In the genomic region with DNA sequence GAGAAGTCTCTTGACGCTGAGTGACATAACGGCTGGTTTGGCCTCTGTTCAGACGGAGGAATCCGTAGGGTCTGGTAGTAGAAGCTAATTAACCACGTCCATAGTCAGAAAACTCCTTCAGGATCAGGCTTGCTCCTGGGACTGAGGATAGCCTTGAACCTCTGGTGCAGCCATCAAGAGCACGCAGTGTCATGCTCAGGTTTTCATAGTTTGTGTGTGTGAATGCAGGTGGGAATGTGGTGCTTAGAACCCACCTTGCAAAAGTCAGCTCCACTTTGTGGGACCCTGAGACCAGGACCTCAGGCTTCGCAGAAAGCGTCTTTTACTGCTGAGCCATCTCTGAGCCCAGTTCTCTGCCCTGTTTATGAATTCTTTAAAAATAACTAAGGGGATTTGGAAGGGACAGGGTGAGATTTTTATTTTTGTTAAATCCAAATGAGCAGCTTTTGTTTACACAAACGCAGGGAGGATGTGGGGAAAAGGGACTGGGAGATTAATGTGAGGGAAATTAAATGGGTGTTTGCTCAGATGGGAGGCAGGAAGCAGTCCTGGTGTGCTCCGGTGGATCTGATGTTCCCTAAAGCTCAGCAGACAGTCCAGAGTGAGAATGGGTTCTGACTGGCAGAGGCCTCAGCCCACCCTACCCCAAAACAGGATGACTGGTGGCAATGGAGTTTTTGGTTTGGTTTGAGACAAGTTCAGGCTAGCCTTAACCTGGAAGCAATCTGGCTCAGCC, we compare ENCODE assay signal across 8 mouse cellular contexts. TPM values are rescaled to one million over a fixed set of nuclear protein-coding genes. Genes with fewer than 3 reads are reported as not detected.
DNase-seq lines count a peak whose midpoint lies in the region; ATAC-seq and TF ChIP-seq lines count a peak whose summit lies in the region.

No protein-coding gene starts in this region.

- H3K9me3 ChIP-seq in midbrain, postnatal 0 days (ENCODE audit: low read length) = no peaks in the 10 kb centered on the region
- no peaks in the 10 kb centered on the region for H3K9me3 ChIP-seq in midbrain, embryonic 15.5 days
- no peaks in the 10 kb centered on the region for H3K9me3 ChIP-seq in kidney, embryonic 16.5 days (ENCODE audit: low read length)
- H3K9me3 ChIP-seq in stomach, embryonic 14.5 days (ENCODE audit: control insufficient read depth, low read depth, low read length) = no peaks in the 10 kb centered on the region
- H3K9me3 ChIP-seq in forebrain, embryonic 16.5 days (ENCODE audit: control insufficient read depth, low read length) = no peaks in the 10 kb centered on the region

- H3K4me3 ChIP-seq in midbrain, postnatal 0 days (ENCODE audit: low read depth, low read length) = no peak overlapping the region
- no peak overlapping the region for H3K4me3 ChIP-seq in midbrain, embryonic 15.5 days
- peak overlapping the region; percentile 93 for H3K4me3 ChIP-seq in kidney, embryonic 16.5 days (ENCODE audit: low read length)
- H3K4me3 ChIP-seq in stomach, embryonic 14.5 days (ENCODE audit: low read depth, low read length) = no peak overlapping the region
- no peak overlapping the region for H3K4me3 ChIP-seq in forebrain, embryonic 16.5 days (replicated peaks; ENCODE audit: low read length)

- TF ChIP-seq CTCF in midbrain, postnatal 0 days (IDR thresholded peaks at IDR 0.05) = no peak

- no peaks in the 10 kb centered on the region for H3K27me3 ChIP-seq in midbrain, postnatal 0 days (ENCODE audit: insufficient read depth, low read length)
- no peaks in the 10 kb centered on the region for H3K27me3 ChIP-seq in midbrain, embryonic 15.5 days (replicated peaks)
- H3K27me3 ChIP-seq in kidney, embryonic 16.5 days (ENCODE audit: insufficient read depth, low read length) = no peaks in the 10 kb centered on the region
- H3K27me3 ChIP-seq in stomach, embryonic 14.5 days (ENCODE audit: control insufficient read depth, insufficient read depth, low read length) = no peaks in the 10 kb centered on the region
- H3K27me3 ChIP-seq in forebrain, embryonic 16.5 days (replicated peaks; ENCODE audit: control insufficient read depth, insufficient read depth, low read length) = no peaks in the 10 kb centered on the region

- H3K27ac ChIP-seq in midbrain, postnatal 0 days (ENCODE audit: low read depth, low read length) = no peak overlapping the region
- H3K27ac ChIP-seq in midbrain, embryonic 15.5 days = no peak overlapping the region
- peak overlapping the region; percentile 84 for H3K27ac ChIP-seq in kidney, embryonic 16.5 days (ENCODE audit: low read length)
- H3K27ac ChIP-seq in stomach, embryonic 14.5 days (ENCODE audit: low read length) = peak overlapping the region; percentile 68
- no peak overlapping the region; the same call in 1 of the 2 replicates for H3K27ac ChIP-seq in forebrain, embryonic 16.5 days (ENCODE audit: low read length)

- H3K36me3 ChIP-seq in midbrain, postnatal 0 days (ENCODE audit: insufficient read depth, low read length) = peaks cover 17% of the 10 kb centered on the region
- H3K36me3 ChIP-seq in midbrain, embryonic 15.5 days (replicated peaks) = no peaks in the 10 kb centered on the region
- H3K36me3 ChIP-seq in kidney, embryonic 16.5 days (ENCODE audit: insufficient read depth, low read length) = peaks cover 20% of the 10 kb centered on the region
- peaks cover 23% of the 10 kb centered on the region for H3K36me3 ChIP-seq in stomach, embryonic 14.5 days (ENCODE audit: control insufficient read depth, insufficient read depth, low read length)
- peaks cover 12% of the 10 kb centered on the region for H3K36me3 ChIP-seq in forebrain, embryonic 16.5 days (ENCODE audit: control insufficient read depth, insufficient read depth)

- WGBS in midbrain, postnatal 0 days = 57% methylated on average over 10 of the region's 10 CpGs
- 56% methylated on average over 10 of the region's 10 CpGs for WGBS in midbrain, embryonic 15.5 days
- 31% methylated on average over 10 of the region's 10 CpGs for WGBS in kidney, embryonic 16.5 days
- WGBS in stomach, embryonic 14.5 days = 36% methylated on average over 10 of the region's 10 CpGs
- 56% methylated on average over 10 of the region's 10 CpGs for WGBS in forebrain, embryonic 16.5 days

- no peak for DNase-seq in midbrain, postnatal 0 days (ENCODE audit: low spot score)
- DNase-seq in gastrocnemius, postnatal 25 days = peak; percentile 55
- no peak for DNase-seq in layer of hippocampus, adult 9-11 months

- no peak overlapping the region for H3K9ac ChIP-seq in midbrain, postnatal 0 days (replicated peaks; ENCODE audit: low read length, poor library complexity, severe bottlenecking)
- H3K9ac ChIP-seq in midbrain, embryonic 15.5 days = no peak overlapping the region
- H3K9ac ChIP-seq in kidney, embryonic 16.5 days (replicated peaks; ENCODE audit: low read length) = peak overlapping the region; percentile 56
- H3K9ac ChIP-seq in stomach, embryonic 14.5 days (replicated peaks; ENCODE audit: low read depth, low read length) = no peak overlapping the region
- no peak overlapping the region for H3K9ac ChIP-seq in forebrain, embryonic 16.5 days (replicated peaks; ENCODE audit: low read depth, low read length)

- 0 out of 2 replicates have a peak overlapping the region, but pooled peaks have one; percentile 9 for H3K4me2 ChIP-seq in midbrain, postnatal 0 days (ENCODE audit: low read depth, low read length, poor library complexity, severe bottlenecking)
- H3K4me2 ChIP-seq in midbrain, embryonic 15.5 days = no peak overlapping the region
- H3K4me2 ChIP-seq in kidney, embryonic 16.5 days (replicated peaks; ENCODE audit: low read depth, low read length) = peak overlapping the region; percentile 73
- peak overlapping the region; percentile 56 for H3K4me2 ChIP-seq in stomach, embryonic 14.5 days (replicated peaks; ENCODE audit: low read depth, low read length)
- H3K4me2 ChIP-seq in forebrain, embryonic 16.5 days (ENCODE audit: low read length) = no peak overlapping the region

- ATAC-seq in midbrain, postnatal 0 days (ENCODE audit: low FRiP score) = no peak
- ATAC-seq in midbrain, embryonic 15.5 days (replicated peaks) = no peak
- no peak for ATAC-seq in kidney, embryonic 16.5 days (ENCODE audit: low FRiP score, low TSS enrichment)
- no peak for ATAC-seq in stomach, embryonic 14.5 days (ENCODE audit: insufficient number of reproducible peaks, insufficient read depth, low FRiP score, low read depth)
- ATAC-seq in erythroid progenitor cell, adult 5-6 weeks (replicated peaks; ENCODE audit: low FRiP score, poor library complexity, severe bottlenecking) = no peak
- no peak for ATAC-seq in forebrain, embryonic 16.5 days

- H3K4me1 ChIP-seq in midbrain, postnatal 0 days (ENCODE audit: insufficient read depth, low read length) = peaks cover 12% of the 10 kb centered on the region; the same call in 1 of the 2 replicates
- H3K4me1 ChIP-seq in midbrain, embryonic 15.5 days = peaks cover 35% of the 10 kb centered on the region
- peaks cover 47% of the 10 kb centered on the region for H3K4me1 ChIP-seq in kidney, embryonic 16.5 days (ENCODE audit: insufficient read depth, low read length)
- H3K4me1 ChIP-seq in stomach, embryonic 14.5 days (ENCODE audit: control insufficient read depth, insufficient read depth, low read length) = peaks cover 40% of the 10 kb centered on the region
- peaks cover 30% of the 10 kb centered on the region for H3K4me1 ChIP-seq in forebrain, embryonic 16.5 days (replicated peaks; ENCODE audit: control insufficient read depth, insufficient read depth, low read length)

RNA-seq across cellular contexts. Expression of a gene that starts 4.4 kb away (rescaled TPM):
- total RNA-seq in midbrain, postnatal 0 days (2014; rRNA removed) = 145 and 222 TPM in 2 replicates
- 108 and 116 TPM in 2 replicates for polyA plus RNA-seq in midbrain, postnatal 0 days (2015; fragmentation: Nextera tagmentation; extraction: Ambion mirVana)
- 52.0 TPM in 2 replicates for polyA plus RNA-seq in midbrain, embryonic 15.5 days (2015; fragmentation: Nextera tagmentation; extraction: Ambion mirVana)
- total RNA-seq in gastrocnemius, postnatal 25 days (2021) = 100 to 1,000 TPM; 343 to 504 TPM
- polyA plus RNA-seq in kidney, embryonic 16.5 days (2015; fragmentation: Nextera tagmentation; extraction: Ambion mirVana) = 191 and 197 TPM in 2 replicates
- 155 and 168 TPM in 2 replicates for polyA plus RNA-seq in stomach, embryonic 14.5 days (2014; fragmentation: Nextera tagmentation; extraction: Ambion mirVana)
- 99.5 and 157 TPM in 2 replicates for total RNA-seq in erythroid progenitor cell, adult 5-6 weeks (2015; ENCODE audit: low replicate concordance)
- 59.8 and 70.0 TPM in 2 replicates for total RNA-seq in erythroid progenitor cell, adult 5-6 weeks (2017; ENCODE audit: low replicate concordance)
- polyA plus RNA-seq in forebrain, embryonic 16.5 days (2015; fragmentation: Nextera tagmentation; extraction: Ambion mirVana) = 63.4 and 75.9 TPM in 2 replicates

RNA-seq across cellular contexts. Expression of a gene that starts 14.7 kb away (rescaled TPM):
- not detected in 2 replicates for total RNA-seq in midbrain, postnatal 0 days (2014; rRNA removed)
- 0.52 TPM in 1 of 2 replicates, not detected in the other for polyA plus RNA-seq in midbrain, postnatal 0 days (2015; fragmentation: Nextera tagmentation; extraction: Ambion mirVana)
- polyA plus RNA-seq in midbrain, embryonic 15.5 days (2015; fragmentation: Nextera tagmentation; extraction: Ambion mirVana) = 1.1 and 2.1 TPM in 2 replicates
- total RNA-seq in gastrocnemius, postnatal 25 days (2021) = 1 to 10 TPM; 1.1 TPM
- 1.3 TPM in 2 replicates for polyA plus RNA-seq in kidney, embryonic 16.5 days (2015; fragmentation: Nextera tagmentation; extraction: Ambion mirVana)
- polyA plus RNA-seq in stomach, embryonic 14.5 days (2014; fragmentation: Nextera tagmentation; extraction: Ambion mirVana) = 0.69 and 1.9 TPM in 2 replicates
- total RNA-seq in erythroid progenitor cell, adult 5-6 weeks (2015; ENCODE audit: low replicate concordance) = not detected in 2 replicates
- not detected in 2 replicates for total RNA-seq in erythroid progenitor cell, adult 5-6 weeks (2017; ENCODE audit: low replicate concordance)
- 1.6 and 1.8 TPM in 2 replicates for polyA plus RNA-seq in forebrain, embryonic 16.5 days (2015; fragmentation: Nextera tagmentation; extraction: Ambion mirVana)

RNA-seq across cellular contexts. Expression of a gene that starts 31.9 kb away (rescaled TPM):
- 13.2 and 16.2 TPM in 2 replicates for total RNA-seq in midbrain, postnatal 0 days (2014; rRNA removed)
- 29.4 and 32.0 TPM in 2 replicates for polyA plus RNA-seq in midbrain, postnatal 0 days (2015; fragmentation: Nextera tagmentation; extraction: Ambion mirVana)
- polyA plus RNA-seq in midbrain, embryonic 15.5 days (2015; fragmentation: Nextera tagmentation; extraction: Ambion mirVana) = 35.7 and 36.9 TPM in 2 replicates
- 10 to 100 TPM; 34.0 to 38.1 TPM for total RNA-seq in gastrocnemius, postnatal 25 days (2021)
- 32.1 and 35.8 TPM in 2 replicates for polyA plus RNA-seq in kidney, embryonic 16.5 days (2015; fragmentation: Nextera tagmentation; extraction: Ambion mirVana)
- polyA plus RNA-seq in stomach, embryonic 14.5 days (2014; fragmentation: Nextera tagmentation; extraction: Ambion mirVana) = 21.5 and 29.5 TPM in 2 replicates
- 29.2 and 32.7 TPM in 2 replicates for total RNA-seq in erythroid progenitor cell, adult 5-6 weeks (2015; ENCODE audit: low replicate concordance)
- 20.9 and 63.7 TPM in 2 replicates for total RNA-seq in erythroid progenitor cell, adult 5-6 weeks (2017; ENCODE audit: low replicate concordance)
- polyA plus RNA-seq in forebrain, embryonic 16.5 days (2015; fragmentation: Nextera tagmentation; extraction: Ambion mirVana) = 38.7 and 43.1 TPM in 2 replicates

RNA-seq across cellular contexts. Expression of a gene that starts 34.3 kb away (rescaled TPM):
- total RNA-seq in midbrain, postnatal 0 days (2014; rRNA removed) = 21.5 and 32.7 TPM in 2 replicates
- polyA plus RNA-seq in midbrain, postnatal 0 days (2015; fragmentation: Nextera tagmentation; extraction: Ambion mirVana) = 16.3 and 21.0 TPM in 2 replicates
- polyA plus RNA-seq in midbrain, embryonic 15.5 days (2015; fragmentation: Nextera tagmentation; extraction: Ambion mirVana) = 15.0 and 16.7 TPM in 2 replicates
- total RNA-seq in gastrocnemius, postnatal 25 days (2021) = 1 to 10 TPM in 1 of 2 experiments, under 1 TPM in 1; 0.95 to 1.1 TPM
- 2.2 and 2.3 TPM in 2 replicates for polyA plus RNA-seq in kidney, embryonic 16.5 days (2015; fragmentation: Nextera tagmentation; extraction: Ambion mirVana)
- 2.9 and 3.4 TPM in 2 replicates for polyA plus RNA-seq in stomach, embryonic 14.5 days (2014; fragmentation: Nextera tagmentation; extraction: Ambion mirVana)
- not detected in 2 replicates for total RNA-seq in erythroid progenitor cell, adult 5-6 weeks (2015; ENCODE audit: low replicate concordance)
- not detected in 2 replicates for total RNA-seq in erythroid progenitor cell, adult 5-6 weeks (2017; ENCODE audit: low replicate concordance)
- polyA plus RNA-seq in forebrain, embryonic 16.5 days (2015; fragmentation: Nextera tagmentation; extraction: Ambion mirVana) = 16.2 and 21.9 TPM in 2 replicates

RNA-seq across cellular contexts. Expression of a gene that starts 37.1 kb away (rescaled TPM):
- 2.0 and 2.1 TPM in 2 replicates for total RNA-seq in midbrain, postnatal 0 days (2014; rRNA removed)
- polyA plus RNA-seq in midbrain, postnatal 0 days (2015; fragmentation: Nextera tagmentation; extraction: Ambion mirVana) = 2.0 and 2.7 TPM in 2 replicates
- polyA plus RNA-seq in midbrain, embryonic 15.5 days (2015; fragmentation: Nextera tagmentation; extraction: Ambion mirVana) = 1.2 and 1.4 TPM in 2 replicates
- total RNA-seq in gastrocnemius, postnatal 25 days (2021) = 100 to 1,000 TPM; 474 to 621 TPM
- polyA plus RNA-seq in kidney, embryonic 16.5 days (2015; fragmentation: Nextera tagmentation; extraction: Ambion mirVana) = 0.37 and 0.69 TPM in 2 replicates
- polyA plus RNA-seq in stomach, embryonic 14.5 days (2014; fragmentation: Nextera tagmentation; extraction: Ambion mirVana) = 0.20 TPM in 1 of 2 replicates, not detected in the other
- not detected in 2 replicates for total RNA-seq in erythroid progenitor cell, adult 5-6 weeks (2015; ENCODE audit: low replicate concordance)
- not detected in 2 replicates for total RNA-seq in erythroid progenitor cell, adult 5-6 weeks (2017; ENCODE audit: low replicate concordance)
- 0.66 and 1.1 TPM in 2 replicates for polyA plus RNA-seq in forebrain, embryonic 16.5 days (2015; fragmentation: Nextera tagmentation; extraction: Ambion mirVana)

Comparison
In these comparisons a context has a peak if more than half of its experiments do, and no peak if none do; other contexts are left out.
1. H3K4me2 ChIP-seq: peak in midbrain, postnatal 0 days (single experiment), kidney, embryonic 16.5 days (single experiment) and stomach, embryonic 14.5 days (single experiment); none in midbrain, embryonic 15.5 days (single experiment) and forebrain, embryonic 16.5 days (single experiment).
2. H3K27ac ChIP-seq: peak in kidney, embryonic 16.5 days (single experiment) and stomach, embryonic 14.5 days (single experiment); none in midbrain, postnatal 0 days (single experiment), midbrain, embryonic 15.5 days (single experiment) and forebrain, embryonic 16.5 days (single experiment).